Mouse (Mus musculus) MEL (cell line): ENCODE measurements at regions not wholly inside any gene's neighbourhood (a gene's known extent, or its start where the extent isn't known, plus 50 kb on each side); places are given as distances from the start of the nearest gene placed in this dataset.
A peak's percentile ranks its signal among the peaks of the same experiment; 100 is the strongest.

Experiments used
- DNase-seq: peaks from one replicate; pipeline ENCODE4 v3.0.0; 2011; ENCODE audit warnings: low read depth, low spot score
- H3K27ac ChIP-seq: 2 replicates; pipeline ENCODE4 v1.5.1; 2012; ENCODE audit warnings: low read depth, mild to moderate bottlenecking, control low read depth, low read length, moderate library complexity; ENCODE audit not compliant: control insufficient read depth
- H3K27me3 ChIP-seq, 2 experiments: fragments of 150-350 bp in 1 of 2; sonication (generic) in 1 of 2; 2 replicates each; pipeline ENCODE4 v1.6.1; 2012; ENCODE audit warnings: low read length in 2 of 2, mild to moderate bottlenecking in 2 of 2, improper control_type of control experiment in 1 of 2, moderate library complexity in 1 of 2; ENCODE audit not compliant: insufficient read depth in 2 of 2, control insufficient read depth in 1 of 2
- H3K36me3 ChIP-seq, 2 experiments: 2 replicates each; pipeline ENCODE4 v1.6.1; 2012 to 2014; ENCODE audit warnings: low read length in 2 of 2, improper control_type of control experiment in 1 of 2, inconsistent platforms in 1 of 2, mild to moderate bottlenecking in 1 of 2; ENCODE audit not compliant: insufficient read depth in 2 of 2, control insufficient read depth in 1 of 2
- H3K4me1 ChIP-seq, 2 experiments: fragments of 150-350 bp in 1 of 2; sonication (generic) in 1 of 2; 2 replicates each; pipeline ENCODE4 v1.6.1; 2012; ENCODE audit warnings: low read length in 2 of 2, improper control_type of control experiment in 1 of 2, mild to moderate bottlenecking in 1 of 2; ENCODE audit not compliant: insufficient read depth in 2 of 2, control insufficient read depth in 1 of 2
- H3K4me3 ChIP-seq, 2 experiments: fragments of 150-350 bp in 1 of 2; sonication (generic) in 1 of 2; 2 replicates each; pipeline ENCODE4 v1.5.1; 2012; ENCODE audit warnings: low read depth in 2 of 2, low read length in 2 of 2, mild to moderate bottlenecking in 2 of 2, moderate library complexity in 2 of 2, control low read depth in 1 of 2, improper control_type of control experiment in 1 of 2; ENCODE audit not compliant: control insufficient read depth in 1 of 2, insufficient read depth in 1 of 2
- H3K79me2 ChIP-seq: 2 replicates; pipeline ENCODE4 v1.6.1; 2012; ENCODE audit warnings: mild to moderate bottlenecking, low read length, moderate library complexity; ENCODE audit not compliant: control insufficient read depth, poor library complexity, insufficient read depth
- H3K9ac ChIP-seq: 2 replicates; pipeline ENCODE4 v1.6.1; 2012; ENCODE audit warnings: low read depth, mild to moderate bottlenecking, control low read depth, low read length, moderate library complexity; ENCODE audit not compliant: control insufficient read depth, poor library complexity, severe bottlenecking
- H3K9me3 ChIP-seq: fragments of 150-350 bp; sonication (generic); replicated peaks from 2 replicates; pipeline ENCODE4 v1.6.1; 2012; ENCODE audit warnings: mild to moderate bottlenecking, low read length, improper control_type of control experiment, moderate library complexity; ENCODE audit not compliant: insufficient read depth
- BHLHE40 ChIP-seq: IDR thresholded peaks from 2 replicates; pipeline ENCODE4 v1.6.1; 2012; ENCODE audit warnings: low read depth, mild to moderate bottlenecking, inconsistent platforms, low read length, improper control_type of control experiment, borderline replicate concordance
- CHD2 ChIP-seq: IDR thresholded peaks from 2 replicates; pipeline ENCODE4 v1.6.1; 2011; ENCODE audit warnings: low read length, improper control_type of control experiment
- CTCF ChIP-seq, 3 experiments: IDR thresholded peaks in 2 of 3; conservative IDR thresholded peaks in 1 of 3; 2 replicates each; pipeline ENCODE4 v1.5.1; 2011 to 2012; ENCODE audit warnings: low read length in 3 of 3, low read depth in 2 of 3, mild to moderate bottlenecking in 2 of 3, improper control_type of control experiment in 1 of 3, inconsistent platforms in 1 of 3, mixed read lengths in 1 of 3, moderate library complexity in 1 of 3; ENCODE audit not compliant: control insufficient read depth in 1 of 3, insufficient read depth in 1 of 3, poor library complexity in 1 of 3, severe bottlenecking in 1 of 3
- ELF1 ChIP-seq: IDR thresholded peaks from 2 replicates; pipeline ENCODE4 v1.6.1; 2014; ENCODE audit warnings: low read depth, mild to moderate bottlenecking, inconsistent platforms, low read length, improper control_type of control experiment, moderate library complexity
- EP300 ChIP-seq, 2 experiments: IDR thresholded peaks; 2 replicates each; pipeline ENCODE4 v1.6.1; 2011; ENCODE audit warnings: improper control_type of control experiment in 2 of 2, low read length in 2 of 2, low read depth in 1 of 2, mild to moderate bottlenecking in 1 of 2
- GABPA ChIP-seq: IDR thresholded peaks from 2 replicates; pipeline ENCODE4 v1.6.1; 2012; ENCODE audit warnings: low read depth, mild to moderate bottlenecking, inconsistent platforms, low read length, improper control_type of control experiment, moderate library complexity
- JUND ChIP-seq: IDR thresholded peaks from 2 replicates; pipeline ENCODE4 v1.6.1; 2011; ENCODE audit warnings: low read depth, mild to moderate bottlenecking, improper control_type of control experiment, low read length
- KAT2A ChIP-seq: conservative IDR thresholded peaks from 2 replicates; pipeline ENCODE4 v1.6.1; 2012; ENCODE audit warnings: low read depth, low read length, improper control_type of control experiment, inconsistent platforms
- MAFK ChIP-seq: IDR thresholded peaks from 2 replicates; pipeline ENCODE4 v1.6.1; 2011; ENCODE audit warnings: low read depth, mild to moderate bottlenecking, low read length, improper control_type of control experiment, borderline replicate concordance
- MAZ ChIP-seq: IDR thresholded peaks from 2 replicates; pipeline ENCODE4 v1.6.1; 2012; ENCODE audit warnings: low read depth, mild to moderate bottlenecking, inconsistent platforms, low read length, improper control_type of control experiment
- MEF2A ChIP-seq: IDR thresholded peaks from 2 replicates; pipeline ENCODE4 v1.6.1; 2014; ENCODE audit warnings: low read depth, mild to moderate bottlenecking, inconsistent platforms, low read length, improper control_type of control experiment; ENCODE audit not compliant: poor library complexity, insufficient replicate concordance, severe bottlenecking; ENCODE audit errors: extremely low read depth
- NELFE ChIP-seq: IDR thresholded peaks from 2 replicates; pipeline ENCODE4 v1.6.1; 2011; ENCODE audit warnings: low read depth, low read length, improper control_type of control experiment
- NRF1 ChIP-seq: IDR thresholded peaks from 2 replicates; pipeline ENCODE4 v1.6.1; 2014; ENCODE audit warnings: low read depth, mild to moderate bottlenecking, inconsistent platforms, low read length, improper control_type of control experiment, moderate library complexity; ENCODE audit not compliant: poor library complexity, insufficient read depth, severe bottlenecking
- POLR2A ChIP-seq, 2 experiments: IDR thresholded peaks; 2 replicates each; pipeline ENCODE4 v1.6.1; 2011 to 2012; ENCODE audit warnings: low read length in 2 of 2, mild to moderate bottlenecking in 2 of 2, control low read depth in 1 of 2, improper control_type of control experiment in 1 of 2, low read depth in 1 of 2, moderate library complexity in 1 of 2; ENCODE audit not compliant: control insufficient read depth in 1 of 2, insufficient read depth in 1 of 2, poor library complexity in 1 of 2
- RAD21 ChIP-seq: IDR thresholded peaks from 2 replicates; pipeline ENCODE4 v1.6.1; 2011; ENCODE audit warnings: mild to moderate bottlenecking, low read depth, low read length, improper control_type of control experiment
- RCOR1 ChIP-seq: IDR thresholded peaks from 2 replicates; pipeline ENCODE4 v1.6.1; 2012; ENCODE audit warnings: low read depth, mild to moderate bottlenecking, inconsistent platforms, low read length, improper control_type of control experiment
- SIN3A ChIP-seq: IDR thresholded peaks from 2 replicates; pipeline ENCODE4 v1.6.1; 2012; ENCODE audit warnings: low read length, improper control_type of control experiment, inconsistent platforms
- TAL1 ChIP-seq: IDR thresholded peaks from 2 replicates; pipeline ENCODE4 v1.6.1; 2012; ENCODE audit warnings: mild to moderate bottlenecking, inconsistent platforms, low read length, moderate library complexity, mixed read lengths
- USF1 ChIP-seq: IDR thresholded peaks from 2 replicates; pipeline ENCODE4 v1.6.1; 2014; ENCODE audit warnings: low read depth, mild to moderate bottlenecking, inconsistent platforms, low read length, improper control_type of control experiment, moderate library complexity
- ZKSCAN1 ChIP-seq: IDR thresholded peaks from 2 replicates; pipeline ENCODE4 v1.6.1; 2012; ENCODE audit warnings: low read depth, mild to moderate bottlenecking, inconsistent platforms, low read length, improper control_type of control experiment, moderate library complexity

DNA sequence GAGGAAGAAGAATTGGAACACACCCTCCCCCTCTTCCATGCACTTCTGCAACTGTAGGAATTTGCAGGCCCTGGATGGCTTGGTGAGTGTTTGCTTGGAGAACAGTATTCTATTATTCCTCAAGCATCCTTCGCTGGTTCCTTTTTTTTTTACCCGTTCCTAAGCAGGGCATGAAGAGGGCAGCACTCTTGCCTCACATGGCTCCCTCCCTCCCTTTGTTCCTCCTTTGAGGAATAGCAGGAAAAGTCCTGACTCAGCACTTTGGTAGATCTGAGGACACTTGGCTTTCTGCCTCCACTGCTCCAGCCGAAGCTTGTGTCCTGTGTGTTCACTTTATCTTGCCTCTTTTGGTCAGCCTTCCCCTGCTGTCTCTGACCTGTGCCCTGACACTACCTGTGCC, 137.2 kb upstream of the Ccdc122 start:
- Histone ChIP-seq H3K27me3 (no peaks in the 10 kb centered on the region), H3K9ac (no peak overlapping the region), H3K79me2 (no peaks in the 10 kb centered on the region), H3K9me3 (no peaks in the 10 kb centered on the region), H3K4me1 (no peaks in the 10 kb centered on the region)
- DNase-seq, result no peak
- TF ChIP-seq ZKSCAN1, result no peak
- 0 out of 2 replicates have a peak, but pooled peaks have one; percentile 35 for TF ChIP-seq MAFK
- TF ChIP-seq, all 39 proteins: peak for 1
- Histone ChIP-seq H3K27ac (no peak overlapping the region), H3K4me3 (no peak overlapping the region), H3K36me3 (no peaks in the 10 kb centered on the region)

DNA sequence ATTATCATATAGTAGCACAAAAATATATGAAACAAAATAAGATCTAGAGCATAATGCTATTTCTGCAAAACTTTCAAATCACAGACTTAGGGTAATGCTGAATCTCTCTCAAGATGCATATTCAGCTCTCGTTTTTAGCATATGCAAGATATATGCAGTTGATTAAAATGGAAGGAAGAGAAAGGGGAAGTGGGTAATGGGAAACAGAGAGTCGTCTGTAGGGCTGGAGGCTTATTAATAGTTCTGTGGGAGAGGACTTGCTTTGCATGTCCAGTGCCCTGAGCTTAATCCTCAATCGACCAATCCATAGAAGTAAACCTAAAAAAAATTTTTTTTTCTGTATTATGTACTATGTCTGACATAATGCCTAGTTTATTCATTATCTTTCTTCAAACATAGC, 148.9 kb upstream of the Ccdc122 start:
- Histone ChIP-seq H3K4me1 (peaks cover 0 to 10% of the 10 kb centered on the region in 2 experiments; a peak in 2 of 4 replicates), H3K9ac (no peak overlapping the region), H3K27me3 (no peaks in the 10 kb centered on the region), H3K9me3 (no peaks in the 10 kb centered on the region), H3K27ac (no peak overlapping the region), H3K36me3 (peaks cover 0 to 10% of the 10 kb centered on the region in 2 experiments; a peak in 2 of 4 replicates), H3K79me2 (no peaks in the 10 kb centered on the region), H3K4me3 (no peak overlapping the region)
- TF ChIP-seq JUND, result no peak
- no peak for TF ChIP-seq USF1
- TF ChIP-seq SIN3A, result no peak
- no peak for TF ChIP-seq TAL1
- no peak for TF ChIP-seq NELFE
- TF ChIP-seq CHD2, result no peak
- no peak for TF ChIP-seq MEF2A
- TF ChIP-seq BHLHE40, result no peak
- TF ChIP-seq MAFK, result no peak
- no peak for TF ChIP-seq MAZ
- TF ChIP-seq GABPA, result no peak
- no peak for TF ChIP-seq NRF1
- no peak for TF ChIP-seq POLR2A (IDR thresholded peaks at IDR 0.05; ENCODE audit: control insufficient read depth in 1 of 2, insufficient read depth in 1 of 2, low read depth in 1 of 2, low read length in 2 of 2, poor library complexity in 1 of 2)
- no peak for TF ChIP-seq EP300 (IDR thresholded peaks at IDR 0.05; ENCODE audit: low read depth in 1 of 2, low read length in 2 of 2)
- no peak for TF ChIP-seq KAT2A
- no peak for TF ChIP-seq CTCF (IDR thresholded peaks at IDR 0.05 in 2 of 3, conservative IDR thresholded peaks at IDR 0.05 in 1 of 3; ENCODE audit: control insufficient read depth in 1 of 3, insufficient read depth in 1 of 3, low read depth in 2 of 3, low read length in 3 of 3, poor library complexity in 1 of 3, severe bottlenecking in 1 of 3)
- TF ChIP-seq RCOR1, result no peak
- no peak for TF ChIP-seq ELF1
- TF ChIP-seq RAD21, result no peak
- DNase-seq, result peak; percentile 16
